Mouse (Mus musculus) CH12.LX (cell line): ENCODE results near the gene Eps8l2. TPM values are rescaled to one million over a fixed set of nuclear protein-coding genes. Genes with fewer than 3 reads are reported as not detected.

Experiments
- DNase-seq: peaks from one replicate; pipeline ENCODE4 v3.0.0-alpha.2; 2013; ENCODE audit errors: extremely low read depth
- H3K27ac ChIP-seq: 2 replicates; pipeline ENCODE4 v1.5.1; 2012; ENCODE audit warnings: low read depth, mild to moderate bottlenecking, control low read depth, moderate library complexity; ENCODE audit not compliant: insufficient read depth
- H3K27me3 ChIP-seq: replicated peaks from 2 replicates; pipeline ENCODE3; 2012; ENCODE audit warnings: inconsistent platforms
- H3K36me3 ChIP-seq, 2 experiments: replicated peaks in 1 of 2; 2 replicates each; pipeline versions ENCODE3 to v1.6.1; 2012; ENCODE audit warnings: inconsistent platforms in 1 of 2, low read length in 1 of 2, mild to moderate bottlenecking in 1 of 2, mixed read lengths in 1 of 2, moderate library complexity in 1 of 2; ENCODE audit not compliant: control insufficient read depth in 1 of 2, insufficient read depth in 1 of 2
- H3K4me1 ChIP-seq, 2 experiments: 2 replicates each; pipeline ENCODE4 v1.6.1; 2012; ENCODE audit warnings: inconsistent platforms in 1 of 2, moderate library complexity in 1 of 2; ENCODE audit not compliant: insufficient read depth in 2 of 2, control insufficient read depth in 1 of 2
- H3K4me2 ChIP-seq: 2 replicates; pipeline ENCODE4 v1.6.1; 2012; ENCODE audit warnings: low read depth, mild to moderate bottlenecking, control low read depth; ENCODE audit not compliant: poor library complexity, insufficient read depth, severe bottlenecking
- H3K4me3 ChIP-seq, 3 experiments: fragments of 150-350 bp in 1 of 3; sonication (generic) in 1 of 3; replicated peaks in 1 of 3; 2 replicates each; pipeline versions ENCODE3 to v1.5.1; 2011 to 2012; ENCODE audit warnings: low read depth in 2 of 3, low read length in 2 of 3, mild to moderate bottlenecking in 2 of 3, moderate library complexity in 2 of 3, control low read depth in 1 of 3, improper control_type of control experiment in 1 of 3, inconsistent platforms in 1 of 3, mixed read lengths in 1 of 3; ENCODE audit not compliant: poor library complexity in 1 of 3
- H3K79me2 ChIP-seq: replicated peaks from 2 replicates; pipeline ENCODE4 v1.6.1; 2012; ENCODE audit warnings: mild to moderate bottlenecking, moderate library complexity; ENCODE audit not compliant: control insufficient read depth, poor library complexity, insufficient read depth, severe bottlenecking; ENCODE audit errors: extremely low read depth
- H3K9ac ChIP-seq: 2 replicates; pipeline ENCODE4 v1.6.1; 2012; ENCODE audit warnings: low read depth, mild to moderate bottlenecking, control low read depth, moderate library complexity; ENCODE audit not compliant: insufficient read depth
- H3K9me3 ChIP-seq: replicated peaks from 2 replicates; pipeline ENCODE3; 2012; ENCODE audit warnings: low read length, inconsistent platforms, mixed read lengths
- BHLHE40 ChIP-seq: IDR thresholded peaks from 2 replicates; pipeline ENCODE4 v1.6.1; 2011; ENCODE audit warnings: mild to moderate bottlenecking, low read depth, low read length, improper control_type of control experiment
- CHD1 ChIP-seq: IDR thresholded peaks from 2 replicates; pipeline ENCODE4 v1.6.1; 2012; ENCODE audit warnings: low read depth, low read length, improper control_type of control experiment, inconsistent platforms
- CTCF ChIP-seq, 2 experiments: IDR thresholded peaks in 1 of 2; conservative IDR thresholded peaks in 1 of 2; 2 replicates each; pipeline ENCODE4 v1.5.1; 2011 to 2012; ENCODE audit warnings: low read depth in 2 of 2, low read length in 2 of 2, improper control_type of control experiment in 1 of 2, inconsistent platforms in 1 of 2, mild to moderate bottlenecking in 1 of 2, moderate library complexity in 1 of 2
- E2F4 ChIP-seq: IDR thresholded peaks from 2 replicates; pipeline ENCODE4 v1.6.1; 2011; ENCODE audit warnings: low read depth, low read length, improper control_type of control experiment; ENCODE audit not compliant: insufficient replicate concordance
- ELF1 ChIP-seq: IDR thresholded peaks from 2 replicates; pipeline ENCODE4 v1.6.1; 2014; ENCODE audit warnings: low read depth, mild to moderate bottlenecking, inconsistent platforms, low read length, improper control_type of control experiment
- GABPA ChIP-seq: IDR thresholded peaks from 2 replicates; pipeline ENCODE4 v1.6.1; 2012; ENCODE audit warnings: low read depth, low read length, improper control_type of control experiment, inconsistent platforms; ENCODE audit not compliant: insufficient replicate concordance
- JUN ChIP-seq: IDR thresholded peaks from 2 replicates; pipeline ENCODE4 v1.6.1; 2011; ENCODE audit warnings: low read depth, mild to moderate bottlenecking, low read length, improper control_type of control experiment, moderate library complexity; ENCODE audit not compliant: insufficient read depth
- MAFK ChIP-seq: IDR thresholded peaks from 2 replicates; pipeline ENCODE4 v1.6.1; 2011; ENCODE audit warnings: low read length, improper control_type of control experiment; ENCODE audit not compliant: insufficient replicate concordance
- MAX ChIP-seq: IDR thresholded peaks from 2 replicates; pipeline ENCODE4 v1.6.1; 2011; ENCODE audit warnings: low read length, improper control_type of control experiment
- MAZ ChIP-seq: IDR thresholded peaks from 2 replicates; pipeline ENCODE4 v1.6.1; 2012; ENCODE audit warnings: low read depth, mild to moderate bottlenecking, inconsistent platforms, low read length, improper control_type of control experiment, moderate library complexity
- MEF2A ChIP-seq: IDR thresholded peaks from 2 replicates; pipeline ENCODE4 v1.6.1; 2014; ENCODE audit warnings: low read depth, mild to moderate bottlenecking, inconsistent platforms, low read length, improper control_type of control experiment, borderline replicate concordance
- MYC ChIP-seq: IDR thresholded peaks from 2 replicates; pipeline ENCODE4 v1.6.1; 2011; ENCODE audit warnings: low read depth, mild to moderate bottlenecking, improper control_type of control experiment, low read length
- NRF1 ChIP-seq: IDR thresholded peaks from 2 replicates; pipeline ENCODE4 v1.6.1; 2014; ENCODE audit warnings: low read depth, mild to moderate bottlenecking, inconsistent platforms, low read length, improper control_type of control experiment, moderate library complexity
- POLR2A ChIP-seq: IDR thresholded peaks from 2 replicates; pipeline ENCODE4 v1.6.1; 2011; ENCODE audit warnings: low read depth, mild to moderate bottlenecking, improper control_type of control experiment, low read length
- RCOR1 ChIP-seq: conservative IDR thresholded peaks from 2 replicates; pipeline ENCODE4 v1.6.1; 2012; ENCODE audit warnings: low read depth, mild to moderate bottlenecking, inconsistent platforms, low read length, improper control_type of control experiment
- SIN3A ChIP-seq: IDR thresholded peaks from 2 replicates; pipeline ENCODE4 v1.6.1; 2012; ENCODE audit warnings: low read length, improper control_type of control experiment, inconsistent platforms
- SMC3 ChIP-seq: IDR thresholded peaks from 2 replicates; pipeline ENCODE4 v1.6.1; 2011; ENCODE audit warnings: low read depth, low read length, improper control_type of control experiment
- TBP ChIP-seq: conservative IDR thresholded peaks from 2 replicates; pipeline ENCODE4 v1.6.1; 2011; ENCODE audit warnings: low read depth, low read length, improper control_type of control experiment
- UBTF ChIP-seq: IDR thresholded peaks from 2 replicates; pipeline ENCODE4 v1.6.1; 2012; ENCODE audit warnings: low read depth, mild to moderate bottlenecking, inconsistent platforms, low read length, improper control_type of control experiment, moderate library complexity
- USF1 ChIP-seq: IDR thresholded peaks from 2 replicates; pipeline ENCODE4 v1.6.1; 2014; ENCODE audit warnings: low read depth, mild to moderate bottlenecking, inconsistent platforms, low read length, improper control_type of control experiment
- ZKSCAN1 ChIP-seq: IDR thresholded peaks from 2 replicates; pipeline ENCODE4 v1.6.1; 2012; ENCODE audit warnings: low read depth, inconsistent platforms, low read length, improper control_type of control experiment, borderline replicate concordance
- ZMIZ1 ChIP-seq: IDR thresholded peaks from 2 replicates; pipeline ENCODE4 v1.6.1; 2012; ENCODE audit warnings: low read depth, mild to moderate bottlenecking, inconsistent platforms, low read length, improper control_type of control experiment
- dilution Hi-C: fragments of 300-500 bp; cut with MboI; formaldehyde crosslinking; loops from 2 replicates; pipeline ENCODE4 v1.14.3; 2020; ENCODE audit warnings: low sequenced_read_pairs; ENCODE audit not compliant: extremely low pct_unique_long_range_greater_than_20kb, extremely low pct_ligation_motif_present
- in situ Hi-C: fragments of 300-500 bp; cut with MboI; formaldehyde crosslinking; loops from 3 replicates; pipeline ENCODE4 v1.14.3; 2019; ENCODE audit warnings: low sequenced_read_pairs, low pct_ligation_motif_present, low pct_unique_long_range_greater_than_20kb, mixed read lengths
- polyA plus RNA-seq: library from polyadenylated mRNA; unstranded; fragments of >175 nt; gene quantifications from 2 replicates; pipeline ENCODE4 v1.2.1, GENCODE M21; 2012; ENCODE audit warnings: low read depth; ENCODE audit not compliant: insufficient read length
- total RNA-seq, 2 experiments: library from RNA; depleted of rRNA; stranded (reverse); fragments of 300-350 nt in 1 of 2; fragments of >200 nt in 1 of 2; gene quantifications; 2 replicates each; pipeline ENCODE4 v1.2.3; 2012 to 2014

Eps8l2 gene
- total and polyA plus RNA-seq, 3 experiments, result 0.51 to 1.1 TPM; not detected in 1

DNA sequence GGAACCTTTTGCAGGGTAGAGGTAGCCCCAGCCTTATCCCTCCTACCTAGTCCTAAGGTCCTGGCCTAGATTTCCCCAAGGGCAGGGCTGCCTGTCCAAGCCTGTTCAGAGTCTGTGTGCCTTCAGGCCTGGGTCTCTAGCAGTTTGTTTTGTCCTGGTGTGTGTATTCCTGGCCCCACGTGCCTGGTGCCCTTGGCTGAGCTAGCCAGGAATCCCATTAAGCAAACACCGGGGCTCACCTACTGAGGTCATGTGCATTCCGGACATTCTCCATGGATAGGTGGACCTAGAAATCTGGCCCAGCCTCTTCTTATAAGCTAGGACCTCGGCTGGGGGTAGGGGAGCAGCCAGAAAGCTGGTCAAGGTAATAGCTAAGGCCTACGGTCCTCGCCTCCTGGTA lies 1.8 kb downstream of the Eps8l2 start:
- Histone ChIP-seq H3K9ac (no peak overlapping the region), H3K27ac (no peak overlapping the region), H3K27me3 (peaks cover 3% of the 10 kb centered on the region), H3K79me2 (no peaks in the 10 kb centered on the region), H3K4me3 (no peak overlapping the region), H3K9me3 (no peaks in the 10 kb centered on the region), H3K4me1 (peaks cover 0 to 3% of the 10 kb centered on the region in 2 experiments; a peak in 1 of 4 replicates), H3K36me3 (peaks cover 0 to 8% of the 10 kb centered on the region in 2 experiments), H3K4me2 (no peak overlapping the region)
- no peak for DNase-seq
- TF ChIP-seq SIN3A (no peak), RCOR1 (no peak), TBP (no peak), JUN (no peak), MAFK (no peak)
- dilution Hi-C loops (no loop called here), in situ Hi-C loops (no loop called here)

GRCm38 (mm10) chr7:141341689-141342226 lies 3.1 kb downstream of the Eps8l2 start:
- Histone ChIP-seq H3K4me1 (peaks cover 0 to 5% of the 10 kb centered on the region in 2 experiments; a peak in 1 of 4 replicates), H3K27ac (no peak overlapping the region)
- DNase-seq, result no peak
- TF ChIP-seq SMC3, result no peak
- TF ChIP-seq ZMIZ1, result no peak
- TF ChIP-seq E2F4, result no peak
- TF ChIP-seq USF1, result no peak
- TF ChIP-seq MYC, result no peak
- no peak for TF ChIP-seq MAZ
- TF ChIP-seq, all 38 proteins: peak for 0
- Histone ChIP-seq H3K27me3 (peaks cover 3% of the 10 kb centered on the region), H3K4me3 (no peak overlapping the region), H3K79me2 (no peaks in the 10 kb centered on the region), H3K9me3 (no peaks in the 10 kb centered on the region), H3K36me3 (no peaks in the 10 kb centered on the region), H3K4me2 (no peak overlapping the region), H3K9ac (no peak overlapping the region)
- in situ Hi-C loops (no loop called here), dilution Hi-C loops (no loop called here)

- H3K9ac ChIP-seq, result no peak overlapping the region
- no peaks in the 10 kb centered on the region for H3K9me3 ChIP-seq
- no peak overlapping the region for H3K4me2 ChIP-seq
- TF ChIP-seq UBTF (no peak), POLR2A (no peak), E2F4 (no peak), MYC (no peak), MEF2A (no peak), CTCF (conservative IDR thresholded peaks at IDR 0.05 in 1 of 2, IDR thresholded peaks at IDR 0.05 in 1 of 2; ENCODE audit: low read depth in 2 of 2, low read length in 2 of 2) (no peak), TBP (no peak), SMC3 (no peak), CHD1 (no peak), MAZ (no peak), ELF1 (no peak), ZKSCAN1 (no peak), BHLHE40 (no peak), USF1 (no peak), MAX (no peak), NRF1 (no peak), GABPA (no peak)
- DNase-seq, result no peak
- H3K4me1 ChIP-seq, result peaks cover 0 to 5% of the 10 kb centered on the region in 2 experiments; a peak in 1 of 4 replicates
- dilution Hi-C loops (no loop called here), in situ Hi-C loops (no loop called here)
- H3K27me3 ChIP-seq, result peaks cover 3% of the 10 kb centered on the region
- no peak overlapping the region for H3K4me3 ChIP-seq
- no peaks in the 10 kb centered on the region for H3K79me2 ChIP-seq
- H3K27ac ChIP-seq, result no peak overlapping the region
- no peaks in the 10 kb centered on the region for H3K36me3 ChIP-seq
Measured at GRCm38 (mm10) chr7:141343230-141343629, 4.5 kb downstream of the Eps8l2 start.
